Mouse (Mus musculus): ENCODE results near the gene 1110051M20Rik.

DNA sequence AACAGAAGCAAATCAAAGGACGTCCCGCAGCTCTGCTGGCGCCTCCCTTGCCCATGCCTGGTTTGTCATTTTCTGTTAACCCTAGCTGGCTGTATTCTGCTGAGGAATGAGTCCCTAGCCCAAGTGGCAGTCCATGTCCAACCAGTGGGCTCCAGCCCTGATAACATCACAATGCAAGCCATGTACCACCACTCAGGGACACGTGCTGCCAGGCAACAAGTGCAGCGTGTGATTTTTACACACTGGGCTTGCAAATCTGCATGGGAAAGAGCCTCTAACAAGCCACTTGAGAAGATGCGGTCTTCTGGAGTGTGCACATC lies 13.9 kb downstream of the 1110051M20Rik start:
- TF ChIP-seq CTCF (IDR thresholded peaks at IDR 0.05) (no peak), EP300 (IDR thresholded peaks at IDR 0.05) (no peak)

Data from lung, postnatal 0 days (tissue).